Mouse (Mus musculus) adrenal gland, adult 18-20 months (tissue): ENCODE measurements around the gene Gli1. TPM values are rescaled to one million over a fixed set of nuclear protein-coding genes. Genes with fewer than 3 reads are reported as not detected.
"Not testable (repeated sequence)": the region's sequence is repeated elsewhere in the genome, so short reads cannot be mapped to it uniquely, and the experiment has no call there.

Source experiments
- DNase-seq, 2 experiments: peaks; one replicate each; pipeline ENCODE4 v3.0.0; 2021 to 2022; ENCODE audit warnings: low spot score in 2 of 2
- total RNA-seq, 2 experiments: library from RNA; stranded (reverse); gene quantifications; 1 replicate in 1 of 2; 2 replicates in 1 of 2; pipeline ENCODE4 v1.2.3; 2021

Gli1 gene
- total RNA-seq, 2 experiments from 2014 or later = 3.3 to 4.1 TPM

- DNase-seq = no peak
Observed at GRCm38 (mm10) chr10:127323131-127323855, 18.5 kb downstream of the Gli1 start.

GRCm38 (mm10) chr10:127322669-127323068, 19.1 kb downstream of the Gli1 start:
- DNase-seq = no peak

GRCm38 (mm10) chr10:127322178-127322577, 19.6 kb downstream of the Gli1 start:
- DNase-seq = no peak

- DNase-seq = no peak
Observed at GRCm38 (mm10) chr10:127321621-127322020, 20.2 kb downstream of the Gli1 start, which contains the start of gene Arhgap9. Arhgap9 (plus strand) TSS chr10:127321964.

GRCm38 (mm10) chr10:127319969-127320368, 21.8 kb downstream of the Gli1 start:
- no peak for DNase-seq

GRCm38 (mm10) chr10:127318009-127318408, 23.8 kb downstream of the Gli1 start:
- DNase-seq = no peak

GRCm38 (mm10) chr10:127317277-127317676, 24.5 kb downstream of the Gli1 start:
- no peak for DNase-seq

- not testable (repeated sequence) for DNase-seq
Observed at GRCm38 (mm10) chr10:127314950-127315349, 26.8 kb downstream of the Gli1 start.

GRCm38 (mm10) chr10:127313516-127313915, 28.3 kb downstream of the Gli1 start:
- not testable (repeated sequence) for DNase-seq

- no peak for DNase-seq
Observed at GRCm38 (mm10) chr10:127312858-127313257, 28.9 kb downstream of the Gli1 start.

- peak; percentile 75 to 76 for DNase-seq
Observed at GRCm38 (mm10) chr10:127312356-127312676, 29.5 kb downstream of the Gli1 start.

- DNase-seq = peak; percentile 88 to 90
Observed at GRCm38 (mm10) chr10:127311476-127312355, 30.1 kb downstream of the Gli1 start, which contains the start of gene Mars. Mars (minus strand) TSS chr10:127311786.

- no peak for DNase-seq
Observed at GRCm38 (mm10) chr10:127310523-127311475, 31.0 kb downstream of the Gli1 start.

- not testable (repeated sequence) for DNase-seq
Observed at GRCm38 (mm10) chr10:127309167-127309566, 32.6 kb downstream of the Gli1 start.

- DNase-seq = no peak
Observed at GRCm38 (mm10) chr10:127303136-127303535, 38.6 kb downstream of the Gli1 start.

GRCm38 (mm10) chr10:127300361-127300760, 41.4 kb downstream of the Gli1 start:
- DNase-seq = no peak

GRCm38 (mm10) chr10:127297015-127297871, 44.5 kb downstream of the Gli1 start:
- DNase-seq = no peak

- no peak for DNase-seq
Observed at GRCm38 (mm10) chr10:127295986-127296794, 45.6 kb downstream of the Gli1 start.

- no peak for DNase-seq
Observed at GRCm38 (mm10) chr10:127294895-127295510, 46.8 kb downstream of the Gli1 start.
